Mouse (Mus musculus) stomach, embryonic 16.5 days (tissue): ENCODE data around the gene Arhgap24. TPM values are rescaled to one million over a fixed set of nuclear protein-coding genes. Genes with fewer than 3 reads are reported as not detected.
A peak's percentile ranks its signal among the peaks of the same experiment; 100 is the strongest.
"Not testable (repeated sequence)": the region's sequence is repeated elsewhere in the genome, so short reads cannot be mapped to it uniquely, and the experiment has no call there.

Source experiments
- ATAC-seq: fragments of 200-750 bp; cut with Nextera tagmentation; 2 replicates; pipeline ENCODE4 v1.8.0; 2017; ENCODE audit warnings: moderate number of reproducible peaks, moderate TSS enrichment; ENCODE audit not compliant: insufficient read depth, low FRiP score
- H3K27ac ChIP-seq: fragments of 300-500 bp; sonication (generic); 2 replicates; pipeline ENCODE4 v1.5.1; 2014; ENCODE audit warnings: low read length
- H3K27me3 ChIP-seq: fragments of 300-500 bp; sonication (generic); 2 replicates; pipeline ENCODE4 v1.6.1; 2014; ENCODE audit warnings: low read length, control low read depth, mixed read lengths; ENCODE audit not compliant: control insufficient read depth, insufficient read depth
- H3K36me3 ChIP-seq: fragments of 300-500 bp; sonication (generic); 2 replicates; pipeline ENCODE4 v1.6.1; 2014; ENCODE audit warnings: low read length; ENCODE audit not compliant: control insufficient read depth, insufficient read depth
- H3K4me1 ChIP-seq: fragments of 300-500 bp; sonication (generic); 2 replicates; pipeline ENCODE4 v1.6.1; 2014; ENCODE audit warnings: low read length, control low read depth, mixed read lengths; ENCODE audit not compliant: control insufficient read depth, insufficient read depth
- H3K4me2 ChIP-seq: fragments of 300-500 bp; sonication (generic); 2 replicates; pipeline ENCODE4 v1.6.1; 2014; ENCODE audit warnings: low read depth, low read length, mixed read lengths
- H3K4me3 ChIP-seq: fragments of 300-500 bp; sonication (generic); replicated peaks from 2 replicates; pipeline ENCODE4 v1.5.1; 2014; ENCODE audit warnings: mild to moderate bottlenecking, low read length
- H3K9ac ChIP-seq: fragments of 300-500 bp; sonication (generic); 2 replicates; pipeline ENCODE4 v1.6.1; 2014; ENCODE audit warnings: low read length
- H3K9me3 ChIP-seq: fragments of 300-500 bp; sonication (generic); replicated peaks from 2 replicates; pipeline ENCODE4 v1.6.1; 2016; ENCODE audit warnings: low read length, control low read depth; ENCODE audit not compliant: control insufficient read depth
- WGBS: fragments of 180-500 bp; shearing (Covaris S2); extraction: QIAGEN DNeasy Blood & Tissue Kit; methylation state at CpG from one replicate; pipeline ENCODE4 v1.1.7; 2014; 5-methylcytosine and 5-hydroxymethylcytosine counted together
- polyA plus RNA-seq: library from polyadenylated mRNA; unstranded; fragments of >200 nt; fragmentation: Nextera tagmentation; extraction: Ambion mirVana; gene quantifications from 2 replicates; pipeline ENCODE4 v1.2.1, GENCODE M21; 2015

The Arhgap24 gene
- polyA plus RNA-seq, 1 experiment from 2014 or later: 29.6 TPM

DNA sequence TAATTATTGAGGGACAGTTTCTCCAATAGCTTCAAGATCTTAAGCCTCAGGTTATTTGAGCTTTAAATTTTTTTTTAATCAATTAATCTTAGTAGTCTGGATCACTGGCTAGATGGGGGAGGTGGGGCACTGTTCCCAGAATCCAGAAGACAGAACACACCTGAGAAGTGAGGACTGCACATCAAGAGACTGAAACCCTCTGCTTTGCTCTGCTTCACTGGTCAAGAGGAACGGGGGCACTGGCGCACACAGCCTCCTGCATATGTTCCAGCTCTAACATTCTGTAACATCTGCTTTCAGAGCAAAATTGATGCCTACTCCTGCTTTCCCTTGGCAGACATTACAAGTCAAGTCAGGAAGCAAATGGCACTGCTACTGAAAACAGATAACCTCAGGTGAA, 439.0 kb downstream of the Arhgap24 start:
- H3K4me2 ChIP-seq: no peak overlapping the region
- H3K27ac ChIP-seq: no peak overlapping the region
- no peaks in the 10 kb centered on the region for H3K27me3 ChIP-seq
- H3K9ac ChIP-seq: no peak overlapping the region
- no peaks in the 10 kb centered on the region for H3K4me1 ChIP-seq
- H3K4me3 ChIP-seq: no peak overlapping the region
- no peaks in the 10 kb centered on the region for H3K36me3 ChIP-seq
- 85% methylated on average over 2 of the region's 2 CpGs for WGBS
- ATAC-seq: no peak
- no peaks in the 10 kb centered on the region for H3K9me3 ChIP-seq

DNA sequence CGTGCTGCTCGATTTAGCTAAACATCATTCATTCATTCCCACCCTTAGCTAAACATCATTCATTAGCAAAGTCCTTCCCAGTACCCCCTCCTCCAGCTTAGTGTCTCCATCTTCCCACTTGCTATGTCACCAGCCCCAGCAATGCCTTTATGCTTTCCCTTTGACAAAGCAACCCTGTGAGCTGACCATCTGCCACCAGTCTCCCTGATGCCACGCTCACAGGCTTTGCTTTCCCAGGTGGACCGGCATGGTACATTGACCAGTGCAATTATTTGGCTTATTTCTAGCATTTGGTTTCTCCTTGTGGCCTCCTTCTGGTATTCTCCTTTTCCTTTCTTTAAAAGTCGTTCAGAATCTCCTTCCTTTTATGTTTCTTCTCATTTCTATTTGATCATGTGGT, 445.6 kb downstream of the Arhgap24 start:
- H3K27ac ChIP-seq: no peak overlapping the region
- no peak overlapping the region for H3K4me3 ChIP-seq
- H3K27me3 ChIP-seq: no peaks in the 10 kb centered on the region
- H3K9ac ChIP-seq: no peak overlapping the region
- no peaks in the 10 kb centered on the region for H3K36me3 ChIP-seq
- no peak for ATAC-seq
- no peaks in the 10 kb centered on the region for H3K4me1 ChIP-seq
- H3K9me3 ChIP-seq: no peaks in the 10 kb centered on the region
- H3K4me2 ChIP-seq: no peak overlapping the region
- 81% methylated on average over 5 of the region's 5 CpGs for WGBS

DNA sequence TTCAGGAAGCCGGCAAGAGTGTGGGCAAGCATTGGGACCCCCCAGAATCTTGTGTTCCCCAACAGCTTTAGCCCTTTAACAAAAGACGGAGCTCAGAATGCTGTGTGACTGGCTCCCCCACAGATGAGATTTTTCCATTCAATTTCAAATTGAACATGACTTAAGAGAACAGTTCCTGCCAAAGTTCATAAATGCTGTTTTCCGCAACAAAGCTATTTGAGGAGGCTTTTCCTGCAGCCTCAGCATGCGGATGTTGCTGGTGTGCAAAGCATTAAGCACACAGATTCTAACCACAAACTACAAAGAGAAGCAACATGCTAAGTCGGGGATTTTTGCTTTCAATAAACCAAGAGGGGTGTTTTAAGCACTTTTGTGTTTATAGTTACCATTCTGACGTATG, 449.0 kb downstream of the Arhgap24 start:
- 52% methylated on average over 6 of the region's 6 CpGs for WGBS
- no peaks in the 10 kb centered on the region for H3K4me1 ChIP-seq
- H3K4me2 ChIP-seq: no peak overlapping the region
- H3K9me3 ChIP-seq: no peaks in the 10 kb centered on the region
- no peak overlapping the region for H3K9ac ChIP-seq
- H3K36me3 ChIP-seq: no peaks in the 10 kb centered on the region
- H3K4me3 ChIP-seq: no peak overlapping the region
- no peak for ATAC-seq
- no peak overlapping the region for H3K27ac ChIP-seq
- no peaks in the 10 kb centered on the region for H3K27me3 ChIP-seq

DNA sequence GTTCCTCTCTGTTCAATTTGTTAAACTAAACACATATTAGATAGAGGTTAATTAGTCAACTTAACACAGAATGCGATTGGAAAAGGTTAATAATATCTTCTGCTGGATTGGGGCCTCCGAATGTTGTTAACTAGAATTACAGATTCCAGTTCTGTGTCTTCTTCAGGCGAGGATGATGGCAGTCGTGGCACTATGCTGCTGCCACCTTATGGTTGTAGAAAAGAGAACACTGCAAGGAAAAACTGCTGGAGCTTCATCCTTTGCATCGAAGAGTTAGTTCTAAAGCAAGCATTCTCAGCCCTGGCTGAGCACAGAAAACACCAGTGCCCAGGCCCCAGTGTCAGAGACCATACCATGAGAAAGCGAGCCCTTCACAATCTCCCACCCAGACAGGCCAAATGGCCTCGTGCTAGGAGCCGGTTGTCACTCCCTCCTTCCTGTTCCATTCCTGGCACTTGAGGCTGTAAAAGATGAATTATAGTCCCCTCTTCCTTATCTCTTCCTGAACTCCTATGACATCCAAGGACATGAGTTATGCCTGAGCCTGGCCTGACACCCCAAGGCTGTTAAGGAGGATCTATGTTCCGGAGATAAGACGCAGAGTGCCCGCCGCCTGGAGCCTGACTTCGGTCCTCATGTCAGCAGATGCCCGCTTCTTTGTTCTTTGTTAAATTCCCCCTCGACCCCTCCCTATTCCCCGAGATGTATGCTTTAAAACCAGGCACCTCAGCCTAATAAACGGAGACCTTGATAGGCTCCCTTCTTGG, 462.9 kb downstream of the Arhgap24 start:
- not testable (repeated sequence) for ATAC-seq

DNA sequence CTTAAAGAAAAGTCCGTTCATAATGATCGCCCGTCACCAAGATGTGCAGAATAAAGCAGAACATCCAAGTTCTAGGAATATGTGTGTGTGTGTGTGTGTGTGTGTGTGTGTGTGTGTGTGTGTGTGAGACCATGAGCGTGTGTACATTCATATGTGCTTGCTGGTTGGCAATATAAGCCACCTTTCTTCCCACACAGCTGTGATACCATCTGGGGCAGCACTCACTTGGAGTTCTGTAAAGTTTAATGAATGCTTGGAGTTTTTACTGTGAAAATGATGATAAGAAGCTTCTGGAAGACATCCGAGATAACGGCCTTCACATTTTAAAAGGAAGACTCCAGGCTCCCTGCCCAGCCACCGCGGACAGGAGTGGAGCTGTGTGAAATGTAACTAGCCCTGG, 465.4 kb downstream of the Arhgap24 start:
- 0 out of 2 replicates have a peak overlapping the region, but pooled peaks have one; percentile 17 for H3K9ac ChIP-seq
- no peaks in the 10 kb centered on the region for H3K27me3 ChIP-seq
- H3K4me2 ChIP-seq: 0 out of 2 replicates have a peak overlapping the region, but pooled peaks have one; percentile 23
- ATAC-seq: no peak
- WGBS: 62% methylated on average over 8 of the region's 8 CpGs
- 0 out of 2 replicates have a peak, but pooled peaks cover 3% of the 10 kb centered on the region for H3K4me1 ChIP-seq
- no peak overlapping the region for H3K27ac ChIP-seq
- no peaks in the 10 kb centered on the region for H3K36me3 ChIP-seq
- no peak overlapping the region for H3K4me3 ChIP-seq
- no peaks in the 10 kb centered on the region for H3K9me3 ChIP-seq

More for the DNA sequence above, 462.9 kb downstream of the Arhgap24 start:
- 79% methylated on average over 17 of the region's 17 CpGs for WGBS
- not testable (repeated sequence) for H3K27ac ChIP-seq, H3K4me1 ChIP-seq, H3K36me3 ChIP-seq, H3K4me2 ChIP-seq, H3K9me3 ChIP-seq, H3K27me3 ChIP-seq, H3K9ac ChIP-seq, H3K4me3 ChIP-seq

DNA sequence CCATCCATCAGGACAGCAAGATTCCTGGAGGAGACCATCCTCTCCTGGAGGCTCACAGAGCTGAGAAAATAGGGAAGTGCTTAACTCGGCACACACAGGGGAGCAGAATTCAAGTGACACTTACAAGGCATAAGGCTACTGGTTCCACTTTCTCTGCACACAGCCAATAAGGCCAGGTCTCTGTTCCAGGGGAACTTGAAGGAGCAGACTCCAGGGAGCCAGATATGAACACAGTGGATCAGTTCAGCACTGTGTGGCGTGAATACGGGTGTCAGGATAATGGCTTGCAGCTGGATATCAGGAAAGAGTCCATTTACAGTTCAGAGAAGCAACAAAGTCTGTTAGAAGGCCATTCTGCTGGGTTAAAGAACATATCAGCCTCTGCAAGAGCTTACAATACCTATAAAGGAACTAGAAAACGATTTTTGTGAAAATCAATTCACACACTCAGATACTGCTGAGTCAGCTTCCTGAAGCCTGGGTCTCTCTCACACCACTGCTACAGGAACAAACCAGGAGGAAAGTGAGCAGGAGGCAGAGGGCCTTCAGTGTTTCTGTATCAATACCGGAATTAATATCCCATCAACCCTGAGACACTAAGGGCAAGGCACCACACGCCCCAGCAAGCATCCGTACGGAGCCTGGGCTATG, 466.0 kb downstream of the Arhgap24 start:
- Histone ChIP-seq H3K9me3 (no peaks in the 10 kb centered on the region), H3K27ac (no peak overlapping the region)
- ATAC-seq: peak; percentile 21; the same call in 1 of the 2 replicates

More for the DNA sequence above, 466.0 kb downstream of the Arhgap24 start:
- 58% methylated on average over 8 of the region's 8 CpGs for WGBS
- 0 out of 2 replicates have a peak overlapping the region, but pooled peaks have one; percentile 17 for H3K9ac ChIP-seq
- H3K27me3 ChIP-seq: no peaks in the 10 kb centered on the region
- no peak overlapping the region for H3K4me3 ChIP-seq
- H3K36me3 ChIP-seq: no peaks in the 10 kb centered on the region
- 0 out of 2 replicates have a peak overlapping the region, but pooled peaks have one; percentile 23 for H3K4me2 ChIP-seq
- 0 out of 2 replicates have a peak, but pooled peaks cover 3% of the 10 kb centered on the region for H3K4me1 ChIP-seq
